Mouse (Mus musculus) E14TG2a.4 (cell line): Measurements from ENCODE around the gene Eng.

Experiments
- H3K27me3 ChIP-seq: 2 replicates; pipeline ENCODE4 v1.6.1; 2014; ENCODE audit warnings: low read length, control low read depth; ENCODE audit not compliant: insufficient read depth
- H3K36me3 ChIP-seq: 2 replicates; pipeline ENCODE4 v1.6.1; 2014; ENCODE audit warnings: low read length, control low read depth; ENCODE audit not compliant: insufficient read depth
- H3K4me1 ChIP-seq: replicated peaks from 2 replicates; pipeline ENCODE4 v1.6.1; 2014; ENCODE audit warnings: low read depth, low read length, control low read depth
- H3K4me3 ChIP-seq: replicated peaks from 2 replicates; pipeline ENCODE4 v1.5.1; 2014; ENCODE audit warnings: mild to moderate bottlenecking, low read length
- H3K9me3 ChIP-seq: 2 replicates; pipeline ENCODE4 v1.6.1; 2014; ENCODE audit warnings: low read length, control low read depth
- CTCF ChIP-seq: conservative IDR thresholded peaks from 2 replicates; pipeline ENCODE4 v1.5.1; 2014; ENCODE audit warnings: low read length
- NANOG ChIP-seq: IDR thresholded peaks from 2 replicates; pipeline ENCODE4 v1.6.1; 2014; ENCODE audit warnings: borderline replicate concordance, low read length, mixed read lengths
- POU5F1 ChIP-seq: IDR thresholded peaks from 2 replicates; pipeline ENCODE4 v1.6.1; 2014; ENCODE audit warnings: low read length, borderline replicate concordance

Gene Eng

GRCm38 (mm10) chr2:32636617-32637016 is 9.8 kb upstream of the Eng start:
- Histone ChIP-seq H3K4me3 (no peak overlapping the region), H3K27me3 (no peaks in the 10 kb centered on the region), H3K36me3 (peaks cover 45% of the 10 kb centered on the region), H3K9me3 (no peaks in the 10 kb centered on the region), H3K4me1 (peaks cover 44% of the 10 kb centered on the region)
- no peak for TF ChIP-seq POU5F1

GRCm38 (mm10) chr2:32637778-32638281 is 8.6 kb upstream of the Eng start:
- TF ChIP-seq CTCF (no peak), NANOG (no peak), POU5F1 (no peak)
- Histone ChIP-seq H3K27me3 (no peaks in the 10 kb centered on the region), H3K36me3 (peaks cover 34% of the 10 kb centered on the region), H3K4me1 (peaks cover 38% of the 10 kb centered on the region), H3K9me3 (no peaks in the 10 kb centered on the region), H3K4me3 (peak overlapping the region; percentile 63)

GRCm38 (mm10) chr2:32639632-32640031 is 6.8 kb upstream of the Eng start:
- Histone ChIP-seq H3K4me3 (no peak overlapping the region), H3K4me1 (peaks cover 33% of the 10 kb centered on the region), H3K9me3 (no peaks in the 10 kb centered on the region), H3K36me3 (peaks cover 16% of the 10 kb centered on the region), H3K27me3 (no peaks in the 10 kb centered on the region)
- no peak for TF ChIP-seq NANOG
- TF ChIP-seq POU5F1, result no peak
- no peak for TF ChIP-seq CTCF

GRCm38 (mm10) chr2:32640550-32641051 is 5.8 kb upstream of the Eng start:
- Histone ChIP-seq H3K4me3 (no peak overlapping the region), H3K36me3 (0 out of 2 replicates have a peak, but pooled peaks cover 6% of the 10 kb centered on the region), H3K27me3 (no peaks in the 10 kb centered on the region), H3K4me1 (peaks cover 42% of the 10 kb centered on the region), H3K9me3 (no peaks in the 10 kb centered on the region)
- TF ChIP-seq POU5F1 (no peak), NANOG (no peak), CTCF (no peak)

GRCm38 (mm10) chr2:32641810-32642209 is 4.6 kb upstream of the Eng start:
- Histone ChIP-seq H3K36me3 (0 out of 2 replicates have a peak, but pooled peaks cover 4% of the 10 kb centered on the region), H3K9me3 (no peaks in the 10 kb centered on the region), H3K27me3 (no peaks in the 10 kb centered on the region), H3K4me1 (peaks cover 49% of the 10 kb centered on the region), H3K4me3 (no peak overlapping the region)
- no peak for TF ChIP-seq POU5F1
- TF ChIP-seq CTCF, result no peak
- no peak for TF ChIP-seq NANOG

- Histone ChIP-seq H3K4me3 (0 out of 2 replicates have a peak overlapping the region, but pooled peaks have one; percentile 7), H3K9me3 (no peaks in the 10 kb centered on the region), H3K4me1 (peaks cover 50% of the 10 kb centered on the region), H3K27me3 (no peaks in the 10 kb centered on the region), H3K36me3 (no peaks in the 10 kb centered on the region)
- no peak for TF ChIP-seq CTCF
- no peak for TF ChIP-seq POU5F1
- no peak for TF ChIP-seq NANOG
Measured at GRCm38 (mm10) chr2:32642813-32643212, 3.6 kb upstream of the Eng start.

- Histone ChIP-seq H3K9me3 (no peaks in the 10 kb centered on the region), H3K4me3 (no peak overlapping the region), H3K27me3 (no peaks in the 10 kb centered on the region), H3K4me1 (peaks cover 54% of the 10 kb centered on the region), H3K36me3 (peaks cover 6% of the 10 kb centered on the region)
- TF ChIP-seq POU5F1 (no peak), CTCF (no peak), NANOG (no peak)
Measured at GRCm38 (mm10) chr2:32644083-32644482, 2.3 kb upstream of the Eng start.

GRCm38 (mm10) chr2:32644799-32645475 is 1.5 kb upstream of the Eng start:
- H3K27me3 ChIP-seq, result no peaks in the 10 kb centered on the region
- peaks cover 11% of the 10 kb centered on the region for H3K36me3 ChIP-seq
- peaks cover 58% of the 10 kb centered on the region for H3K4me1 ChIP-seq
- no peak overlapping the region for H3K4me3 ChIP-seq
- TF ChIP-seq NANOG (no peak), CTCF (no peak), POU5F1 (no peak)
- H3K9me3 ChIP-seq, result no peaks in the 10 kb centered on the region
